Mouse (Mus musculus): Measurements from ENCODE around the gene Gm9803.

Gm9803 gene

DNA sequence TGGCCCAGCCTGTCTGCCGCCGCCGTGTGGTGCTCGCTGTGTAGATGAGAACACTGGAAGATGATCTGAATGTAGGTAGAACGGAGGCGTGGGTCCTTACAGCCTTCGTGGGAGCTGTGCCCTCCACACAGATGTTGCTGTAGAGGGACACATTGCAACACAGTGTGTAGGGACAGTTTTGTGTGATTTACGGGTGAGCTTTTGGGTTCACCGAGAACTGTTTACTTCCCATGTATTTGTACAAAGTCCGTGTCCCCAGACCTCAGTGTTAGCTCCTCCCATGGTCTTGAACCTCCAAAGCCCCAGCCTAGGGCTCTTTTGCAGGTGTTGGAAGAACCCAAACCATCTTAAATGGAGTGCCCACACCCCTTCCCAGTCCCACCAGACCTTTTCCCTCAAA is 10.9 kb upstream of the Gm9803 start:
- no peak for DNase-seq (ENCODE audit: low spot score)

DNA sequence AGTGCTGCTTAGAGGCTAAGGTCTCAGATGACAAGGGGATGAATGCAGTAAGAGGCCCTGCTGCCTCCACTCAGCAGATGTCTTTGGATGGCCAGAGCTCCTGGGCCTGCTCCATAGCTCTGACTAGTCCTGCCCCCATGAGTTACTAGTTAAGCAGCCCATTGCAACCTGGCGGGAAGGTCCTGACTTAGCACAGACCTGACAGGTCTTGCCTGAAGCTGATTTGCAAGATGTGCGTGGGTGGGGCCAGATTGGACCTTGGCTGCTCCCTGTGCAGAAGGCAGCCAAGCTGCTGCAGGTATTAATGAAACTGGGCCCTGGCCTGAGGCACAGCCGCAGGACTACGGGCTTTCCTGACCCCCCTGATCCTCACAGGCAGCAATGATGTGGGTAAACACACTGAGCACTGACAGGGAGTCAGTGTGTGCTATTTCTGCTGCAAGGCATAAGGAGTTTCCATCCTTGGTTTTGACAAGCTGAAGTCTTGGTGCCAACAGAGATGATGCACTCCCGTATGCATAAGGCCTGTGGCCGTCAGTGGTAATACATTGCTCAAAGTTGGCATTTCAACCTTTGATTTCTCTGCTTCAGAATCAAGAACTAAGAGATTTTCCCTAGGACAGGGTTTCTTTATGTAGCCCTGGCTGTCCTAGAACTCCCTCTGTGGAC is 6.8 kb upstream of the Gm9803 start:
- no peak for DNase-seq (ENCODE audit: low spot score)

DNA sequence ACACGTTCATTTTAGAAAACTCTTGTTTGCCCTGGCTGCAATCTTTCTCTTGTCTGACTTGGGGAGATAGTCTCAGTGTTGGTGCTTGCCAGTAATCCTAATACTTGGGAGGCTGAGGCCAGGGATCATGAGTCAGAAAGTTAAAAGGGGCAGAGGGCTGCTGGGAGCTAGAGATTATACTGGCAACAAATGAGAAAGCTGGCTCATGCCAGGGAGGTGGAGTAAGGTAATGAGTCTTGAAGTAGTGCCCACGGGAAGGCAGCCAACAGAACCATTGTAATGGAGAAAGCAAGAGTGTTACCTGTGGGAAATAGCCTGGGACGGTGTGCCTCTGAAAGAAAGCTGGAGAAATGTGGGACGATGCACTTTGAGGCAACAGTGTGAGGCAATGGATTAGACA is 6.0 kb upstream of the Gm9803 start:
- no peak for DNase-seq (ENCODE audit: low spot score)

DNA sequence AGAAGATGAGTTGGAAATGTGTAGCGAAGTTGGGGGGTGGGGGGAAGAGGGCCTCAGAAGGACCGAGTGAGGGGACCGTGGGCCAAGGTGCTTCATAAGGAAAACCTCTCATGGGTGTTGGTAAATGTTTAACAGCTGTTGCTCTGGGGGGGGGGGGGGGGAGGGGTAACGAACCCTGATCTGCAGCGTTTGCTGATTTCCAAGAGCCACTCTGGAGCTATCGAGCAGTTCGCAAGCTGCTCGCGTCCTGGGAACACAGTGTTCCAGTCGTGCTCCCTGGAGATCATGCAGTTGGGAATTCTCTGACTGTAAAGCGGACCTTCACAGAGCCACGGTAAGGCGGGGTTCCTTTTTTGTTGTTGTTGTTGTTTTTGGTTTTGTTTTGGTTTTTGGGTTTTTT is 5.5 kb upstream of the Gm9803 start:
- DNase-seq (ENCODE audit: low spot score): no peak

DNA sequence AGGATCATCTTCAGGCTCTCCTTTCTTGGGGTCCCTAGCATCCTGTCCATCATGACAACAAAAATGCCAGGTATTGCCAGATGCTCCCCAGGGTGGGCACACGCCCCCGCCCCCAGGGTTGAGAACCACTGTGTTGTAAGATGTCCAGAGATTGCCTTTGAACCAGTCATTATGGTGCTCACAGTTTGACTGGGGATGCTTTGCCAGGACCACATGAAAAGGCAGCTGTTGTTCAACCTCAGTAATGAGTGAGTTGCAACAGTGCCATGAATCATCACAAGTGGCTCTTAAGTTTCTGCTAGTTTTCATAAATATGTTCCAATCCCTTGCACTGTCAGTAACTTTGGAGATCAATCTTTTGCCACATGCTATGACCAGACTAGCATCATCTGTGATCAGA is 3.9 kb upstream of the Gm9803 start:
- DNase-seq (ENCODE audit: low spot score): no peak

DNA sequence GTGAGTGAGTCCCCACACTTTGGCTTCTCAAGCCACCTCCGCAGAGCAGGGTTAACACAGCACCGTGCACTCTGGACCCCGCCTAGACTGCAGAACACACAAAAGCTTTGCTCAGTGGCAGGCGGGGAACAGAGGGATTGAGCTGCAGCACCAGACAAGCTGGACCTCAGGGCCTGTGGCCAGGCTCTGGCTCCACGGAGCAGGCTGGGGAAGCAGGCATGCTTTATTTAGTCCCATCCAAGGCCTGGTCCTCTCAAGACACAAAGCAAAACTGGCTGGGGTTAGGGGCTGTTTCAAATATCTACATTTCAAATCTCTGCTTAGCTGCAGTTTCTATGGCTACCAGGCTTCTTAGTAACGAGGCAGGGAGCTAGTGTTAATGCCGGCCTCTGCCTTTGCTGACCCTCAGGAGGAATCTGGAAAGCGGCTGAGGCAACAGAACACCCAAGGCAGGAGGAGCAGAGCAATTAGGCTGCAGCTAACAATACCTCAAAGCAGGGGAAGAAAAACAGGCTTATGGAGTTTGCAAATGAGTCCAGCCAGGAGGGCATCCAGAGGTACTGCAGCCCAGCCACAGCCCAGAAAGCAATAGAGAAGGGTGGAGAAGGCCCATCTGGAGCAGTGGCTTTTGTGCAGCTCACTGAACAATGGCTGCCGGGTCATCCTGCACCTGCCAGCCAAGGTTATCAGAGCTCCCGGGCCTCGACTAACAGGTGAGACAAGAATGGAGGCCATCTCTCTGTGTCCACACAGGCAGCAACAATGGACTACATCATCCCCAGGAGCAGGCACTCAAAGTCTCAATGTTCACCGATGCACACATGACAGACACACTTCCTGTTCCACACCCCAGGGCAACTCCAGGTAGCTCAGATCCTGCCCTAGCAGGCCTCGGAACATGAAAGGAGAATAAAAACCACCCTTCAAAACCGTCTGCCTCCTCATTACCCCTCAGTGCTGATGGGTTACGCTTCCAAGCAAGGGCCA is 3.7 kb downstream of the Gm9803 start:
- DNase-seq (ENCODE audit: low spot score): no peak

DNA sequence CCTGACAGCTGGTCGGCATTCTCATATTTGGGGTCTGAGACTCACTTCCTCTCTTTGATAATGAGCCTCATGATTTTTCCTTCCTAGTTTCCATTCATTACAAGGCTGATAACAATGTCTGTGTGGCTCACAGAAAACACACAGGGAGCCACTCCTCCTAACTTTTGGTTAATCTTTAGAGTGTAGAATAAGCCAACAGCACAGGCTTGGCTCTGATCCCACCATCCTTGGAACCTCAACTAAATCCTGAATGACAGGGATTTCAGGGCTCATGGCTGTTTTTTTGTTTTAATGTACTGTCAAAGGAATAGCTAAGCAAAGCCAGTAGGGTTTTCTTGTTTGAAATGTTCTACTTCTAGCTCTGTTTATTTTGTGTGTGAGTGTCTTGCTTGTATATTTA is 10.5 kb downstream of the Gm9803 start:
- no peak for DNase-seq (ENCODE audit: low spot score)

DNA sequence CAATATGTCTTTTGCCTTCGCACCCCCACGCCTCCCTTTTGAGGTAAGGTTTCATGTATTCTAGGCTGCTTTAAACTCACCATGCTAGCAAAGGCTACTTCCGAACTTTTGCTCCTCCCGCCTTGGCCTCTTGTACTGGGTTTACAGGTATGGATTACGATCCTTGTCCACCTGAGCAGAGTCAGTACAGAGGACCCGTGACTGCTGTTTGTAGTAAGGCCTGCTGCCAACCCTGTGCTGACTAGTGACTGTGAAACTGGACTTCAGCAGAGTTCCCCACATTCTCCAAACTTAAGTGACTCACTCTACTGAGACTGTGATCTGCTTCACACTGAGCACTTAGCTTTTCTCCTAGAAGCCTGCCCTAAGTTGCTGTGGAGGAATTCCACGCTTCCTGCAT is 13.8 kb downstream of the Gm9803 start:
- no peak for DNase-seq (ENCODE audit: low spot score)

DNA sequence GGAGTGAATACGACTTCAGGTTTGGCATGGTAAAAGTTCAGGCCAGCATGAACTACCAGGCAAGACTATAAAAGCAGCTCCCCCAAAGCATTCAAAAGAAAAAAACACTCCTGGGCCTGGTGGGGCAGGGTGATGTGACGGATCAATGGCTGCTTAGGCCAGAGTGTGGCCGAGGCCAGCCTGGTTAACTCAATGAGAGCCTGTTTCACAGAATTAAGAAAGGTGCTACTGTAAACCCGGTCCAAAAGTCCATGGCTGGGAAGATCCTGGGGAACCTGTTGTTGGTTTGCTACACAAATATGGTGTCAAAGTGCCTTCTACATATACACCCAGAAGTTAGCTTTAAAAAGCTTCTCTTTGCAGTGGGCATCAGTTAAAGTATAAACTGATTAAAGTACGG is 14.9 kb downstream of the Gm9803 start:
- no peak for DNase-seq (ENCODE audit: low spot score)

DNA sequence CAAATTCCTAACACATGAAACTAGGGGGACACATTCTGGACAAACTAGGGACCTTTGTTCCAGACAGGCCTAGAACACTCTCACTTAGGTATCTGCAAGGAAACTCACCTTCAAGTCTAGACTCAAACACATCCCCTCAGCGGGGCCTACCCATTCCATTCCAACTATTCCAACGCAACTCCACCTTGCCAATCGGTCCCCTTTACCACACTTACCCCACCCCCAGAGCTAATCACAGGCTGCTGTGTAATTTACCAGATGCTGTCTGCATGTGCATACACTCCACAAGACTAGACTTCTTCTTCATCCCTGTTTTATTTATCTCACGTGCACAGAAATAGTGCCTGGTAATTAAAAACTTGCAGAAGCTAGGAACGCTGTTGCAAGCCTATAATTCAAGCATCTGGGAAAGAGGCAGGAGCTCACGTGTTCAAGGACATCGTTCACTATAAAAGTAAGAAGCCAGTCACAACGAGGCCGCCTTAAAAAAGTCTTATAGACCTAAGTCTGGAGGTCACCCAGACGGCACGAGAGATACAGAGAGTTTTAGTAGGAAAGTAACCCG is 15.9 kb downstream of the Gm9803 start:
- DNase-seq (ENCODE audit: low spot score): no peak

DNA sequence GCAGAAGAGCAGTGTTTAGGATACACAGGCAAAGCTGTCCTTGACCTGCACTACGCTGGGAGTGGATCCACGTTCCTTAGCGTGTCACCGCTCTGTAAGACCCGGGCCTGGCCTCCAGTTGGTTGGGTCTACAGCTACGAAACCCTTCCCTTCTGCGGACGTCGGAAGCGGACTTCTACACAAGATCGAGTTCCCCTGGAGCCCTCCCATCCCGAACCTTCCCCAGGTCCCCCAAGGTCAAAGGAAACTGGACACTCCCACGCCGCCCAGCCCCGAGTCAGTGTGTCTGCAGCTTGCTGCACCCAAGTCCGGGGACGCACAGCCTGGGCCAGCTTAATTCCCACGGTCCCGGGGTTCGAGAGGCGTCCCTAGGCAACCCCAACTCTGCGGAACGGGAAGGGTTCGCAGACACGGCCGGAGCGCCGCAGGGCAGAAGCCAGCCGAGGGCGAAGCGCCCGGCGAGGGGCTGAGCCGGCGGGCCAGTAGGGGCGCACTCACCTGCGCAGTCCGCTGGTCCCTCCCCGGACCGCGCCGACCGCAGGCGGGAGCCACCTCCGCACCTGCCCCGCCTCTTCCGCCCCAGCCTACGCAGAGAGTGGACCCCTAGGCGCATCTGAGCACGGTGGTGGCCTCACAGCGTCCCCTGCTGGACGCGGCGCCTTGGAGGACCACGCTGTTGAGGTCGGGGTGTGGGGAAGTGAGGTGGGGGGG is 16.7 kb downstream of the Gm9803 start, which contains the start of gene 1700021F05Rik:
TSS of gene 1700021F05Rik (minus strand) at position 553 of the 711 bp plus-strand sequence.
- peak; percentile 81 for DNase-seq (ENCODE audit: low spot score)

DNA sequence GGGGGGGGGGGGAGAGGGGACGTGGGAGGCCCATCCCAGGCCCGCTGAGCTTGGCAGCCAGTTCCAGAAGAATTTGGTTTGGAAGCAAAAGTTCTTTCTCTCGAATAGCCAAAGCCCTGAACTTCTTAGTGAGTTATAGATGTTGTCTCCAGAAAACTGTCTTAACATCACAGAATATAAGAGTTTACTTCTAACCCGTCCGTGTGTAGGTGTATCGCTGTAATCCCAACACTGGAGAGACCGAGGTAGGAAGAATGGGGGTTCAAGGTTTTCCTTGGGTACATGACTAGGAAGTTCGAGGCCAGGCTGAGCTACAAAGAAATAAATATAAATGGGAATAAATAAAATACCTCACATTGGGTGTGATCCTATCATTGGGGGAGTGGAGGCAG is 17.3 kb downstream of the Gm9803 start:
- no peak for DNase-seq (ENCODE audit: low spot score)

DNA sequence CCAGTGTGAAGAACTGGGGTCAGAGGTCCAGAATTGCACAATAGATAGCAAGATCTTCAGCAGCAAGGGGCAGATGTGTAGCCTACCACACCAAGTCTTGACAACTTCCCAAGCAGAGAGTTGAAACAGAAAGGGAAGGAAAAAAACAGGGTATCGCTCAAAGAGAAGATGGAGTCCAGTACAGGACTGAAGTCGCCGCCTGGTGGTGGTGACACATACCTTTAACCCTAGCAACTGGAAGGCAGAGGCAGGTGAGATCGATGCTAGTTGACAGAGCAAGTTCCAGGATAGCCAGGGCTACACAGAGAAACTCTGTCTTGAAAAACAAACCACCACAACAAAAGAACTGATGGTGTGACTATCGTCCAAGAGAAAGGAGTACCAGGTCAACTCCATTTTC is 25.5 kb downstream of the Gm9803 start:
- no peak for DNase-seq (ENCODE audit: low spot score)

DNA sequence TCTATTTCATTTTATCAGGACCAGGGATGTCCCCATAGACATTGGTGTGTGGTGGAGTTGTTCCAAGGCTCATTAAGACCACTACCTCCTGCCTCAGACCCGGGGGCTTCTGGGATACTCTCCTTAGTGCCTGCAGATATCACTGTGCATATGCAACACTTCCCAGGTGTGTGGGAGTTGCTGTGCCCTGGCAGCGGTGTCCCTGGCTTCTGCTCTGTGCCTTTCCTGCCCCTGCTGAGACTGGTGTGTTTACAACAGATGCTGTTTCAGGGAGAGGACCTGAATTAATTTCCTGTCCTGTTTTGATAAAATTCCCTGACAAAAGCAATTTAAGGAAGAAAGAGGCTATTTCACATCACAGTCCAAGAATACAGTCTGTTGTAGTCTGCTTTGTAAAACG is 27.0 kb downstream of the Gm9803 start:
- DNase-seq (ENCODE audit: low spot score): no peak

DNA sequence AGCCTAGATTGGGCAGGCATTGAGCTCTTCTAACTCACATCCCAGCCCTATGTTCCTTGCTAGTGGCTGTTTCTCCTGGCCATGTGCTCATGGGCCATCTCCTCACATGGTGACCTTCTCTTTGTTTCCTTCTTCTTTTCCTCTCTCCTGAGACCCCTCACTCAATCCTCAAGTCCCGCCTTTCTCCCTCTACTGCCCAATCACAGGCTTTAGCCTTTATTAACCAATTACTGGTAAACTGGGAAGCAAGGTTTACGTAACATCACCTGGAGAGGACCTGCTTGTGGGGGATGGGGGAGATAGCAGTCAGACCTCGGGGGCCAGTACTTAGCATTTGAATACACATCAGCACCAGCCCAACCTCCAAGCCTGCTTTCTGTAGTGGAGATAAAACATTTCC is 27.5 kb downstream of the Gm9803 start:
- DNase-seq (ENCODE audit: low spot score): no peak

DNA sequence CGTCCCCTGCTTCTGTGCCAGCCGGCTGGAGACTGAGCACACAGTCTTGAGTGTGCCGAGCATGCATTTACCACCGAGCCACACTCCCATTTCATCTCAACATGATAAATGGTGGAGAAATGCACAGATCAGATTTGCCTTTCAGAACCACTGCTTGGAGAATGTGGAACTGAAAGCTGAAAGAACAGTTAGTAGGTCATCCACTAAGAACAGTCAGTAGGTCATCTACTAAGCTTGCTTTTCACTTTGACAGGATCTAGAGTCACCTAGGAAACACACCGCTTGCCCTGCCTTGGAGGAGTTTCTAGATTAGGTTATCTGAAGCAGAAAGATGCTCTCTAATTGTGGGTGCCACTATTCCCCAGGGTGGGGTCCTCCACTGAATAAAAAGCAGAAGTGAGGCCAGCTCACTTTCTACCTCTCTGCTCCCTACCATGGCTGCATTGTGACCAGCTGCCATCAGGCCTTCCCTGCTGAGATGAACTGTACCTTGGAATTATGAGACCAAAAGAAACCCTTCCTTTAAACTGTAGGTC is 33.8 kb downstream of the Gm9803 start:
- no peak for DNase-seq (ENCODE audit: low spot score)

DNA sequence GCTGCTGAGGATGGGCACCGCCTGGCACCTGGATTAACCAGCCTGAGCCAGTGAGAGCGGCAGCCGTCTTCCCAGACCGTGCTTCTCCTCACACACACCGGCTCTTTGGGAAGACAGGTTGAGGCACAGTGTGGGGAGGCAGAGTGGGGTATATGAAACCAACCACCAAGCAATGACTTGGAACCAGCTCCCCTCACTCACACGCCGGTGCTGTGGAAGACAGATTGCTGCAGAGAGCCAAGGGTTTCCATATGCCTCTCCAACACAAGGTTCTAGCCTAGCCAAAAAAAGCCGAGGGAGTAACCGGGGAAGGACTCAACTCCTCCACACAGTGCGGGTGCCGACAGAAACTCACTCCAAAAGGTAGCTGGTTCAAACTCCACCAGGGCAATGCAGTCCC is 35.4 kb downstream of the Gm9803 start:
- DNase-seq (ENCODE audit: low spot score): no peak

DNA sequence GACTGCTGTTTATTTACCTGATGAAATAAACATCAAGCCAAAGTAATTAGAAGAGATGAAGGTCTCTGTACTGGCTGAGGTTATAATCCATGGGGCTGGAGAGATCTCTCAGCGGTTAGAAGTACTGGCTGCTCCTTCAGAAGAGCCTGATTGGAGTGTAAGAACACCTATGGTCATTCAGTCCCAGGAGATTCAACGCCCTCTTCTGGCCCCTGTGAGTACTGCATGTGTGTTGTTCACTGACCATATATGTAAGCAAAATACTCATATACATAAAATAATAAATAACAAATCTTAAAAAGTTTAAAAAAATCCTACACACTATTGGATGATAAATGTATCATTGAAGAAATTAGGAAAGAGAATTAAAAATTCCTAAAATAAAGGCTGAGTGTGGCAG is 36.9 kb downstream of the Gm9803 start:
- no peak for DNase-seq (ENCODE audit: low spot score)

DNA sequence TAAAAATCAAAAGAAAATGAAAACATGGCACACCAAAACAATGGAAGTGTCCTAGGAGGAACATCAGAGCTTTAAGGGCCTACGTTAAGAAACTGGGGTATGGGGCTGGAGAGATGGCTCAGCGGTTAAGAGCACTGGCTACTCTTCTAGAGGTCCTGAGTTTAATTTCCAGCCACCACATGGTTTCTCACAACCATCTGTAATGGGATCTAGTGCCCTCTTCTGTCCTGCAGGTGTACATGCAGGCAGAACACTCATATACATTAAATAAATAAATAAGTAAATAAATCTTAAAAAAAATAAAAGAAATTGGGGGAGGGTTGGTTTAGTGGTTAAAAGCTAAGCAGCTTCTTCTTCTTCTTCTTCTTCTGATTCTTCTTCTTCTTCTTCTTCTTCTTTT is 37.4 kb downstream of the Gm9803 start:
- no peak for DNase-seq (ENCODE audit: low spot score)

Measured in layer of hippocampus, adult 9-10 months (tissue).